Mouse (Mus musculus) limb, embryonic 14.5 days (tissue): Measurements from ENCODE around the gene Baz1b. TPM values are rescaled to one million over a fixed set of nuclear protein-coding genes. Genes with fewer than 3 reads are reported as not detected.
A peak's percentile ranks its signal among the peaks of the same experiment; 100 is the strongest.

Source experiments
- ATAC-seq: fragments of 200-750 bp; cut with Nextera tagmentation; 2 replicates; pipeline ENCODE4 v1.8.0; 2017; ENCODE audit warnings: low read depth, moderate number of reproducible peaks, moderate TSS enrichment; ENCODE audit not compliant: low FRiP score
- DNase-seq: peaks from one replicate; pipeline ENCODE4 v3.0.0-alpha.2; 2015; ENCODE audit warnings: low spot score
- H3K27ac ChIP-seq: fragments of 300-500 bp; sonication (generic); replicated peaks from 2 replicates; pipeline ENCODE4 v1.5.1; 2014; ENCODE audit warnings: low read depth, mild to moderate bottlenecking, low read length, moderate library complexity, mixed read lengths
- H3K27me3 ChIP-seq: fragments of 300-500 bp; sonication (generic); 2 replicates; pipeline ENCODE4 v1.6.1; 2014; ENCODE audit warnings: low read length, mixed read lengths; ENCODE audit not compliant: control insufficient read depth, insufficient read depth
- H3K36me3 ChIP-seq: fragments of 300-500 bp; sonication (generic); 2 replicates; pipeline ENCODE4 v1.6.1; 2014; ENCODE audit warnings: mild to moderate bottlenecking, low read length, moderate library complexity, mixed read lengths; ENCODE audit not compliant: control insufficient read depth, insufficient read depth
- H3K4me1 ChIP-seq: fragments of 300-500 bp; sonication (generic); 2 replicates; pipeline ENCODE4 v1.6.1; 2014; ENCODE audit warnings: antibody characterized with exemption, low read length, mixed read lengths; ENCODE audit not compliant: control insufficient read depth, insufficient read depth
- H3K4me2 ChIP-seq: fragments of 300-500 bp; sonication (generic); replicated peaks from 2 replicates; pipeline ENCODE4 v1.6.1; 2014; ENCODE audit warnings: low read depth, mild to moderate bottlenecking, low read length, moderate library complexity; ENCODE audit not compliant: severe bottlenecking
- H3K4me3 ChIP-seq: fragments of 300-500 bp; sonication (generic); replicated peaks from 2 replicates; pipeline ENCODE4 v1.5.1; 2014; ENCODE audit warnings: low read length
- H3K9ac ChIP-seq: fragments of 300-500 bp; sonication (generic); 2 replicates; pipeline ENCODE4 v1.6.1; 2014; ENCODE audit warnings: mild to moderate bottlenecking, low read depth, low read length, moderate library complexity; ENCODE audit not compliant: severe bottlenecking
- H3K9me3 ChIP-seq: fragments of 300-500 bp; sonication (generic); 2 replicates; pipeline ENCODE4 v1.6.1; 2016; ENCODE audit warnings: low read length; ENCODE audit not compliant: control insufficient read depth
- POLR2A ChIP-seq: fragments of 200-500 bp; IDR thresholded peaks from 2 replicates; pipeline ENCODE4 v1.8.0; 2012; ENCODE audit warnings: inconsistent platforms, mild to moderate bottlenecking, moderate library complexity, borderline replicate concordance; ENCODE audit not compliant: insufficient read depth, insufficient read length; ENCODE audit errors: extremely low read depth
- WGBS: fragments of 180-500 bp; shearing (Covaris S2); extraction: QIAGEN DNeasy Blood & Tissue Kit; methylation state at CpG from one replicate; pipeline ENCODE4 v1.1.7; 2014; 5-methylcytosine and 5-hydroxymethylcytosine counted together
- polyA plus RNA-seq, 2 experiments: library from polyadenylated mRNA; depleted of rRNA in 1 of 2; stranded (reverse) in 1 of 2; unstranded in 1 of 2; fragments of >200 nt; fragmentation: Nextera tagmentation in 1 of 2; extraction: Ambion mirVana in 1 of 2; gene quantifications; 2 replicates each; pipeline versions ENCODE4 v1.2.1 to v1.2.3; 2012 to 2014

The Baz1b gene
- polyA plus RNA-seq, 2 experiments, result 52.3 to 72.7 TPM

- 26% methylated on average over 30 of the region's 30 CpGs for WGBS
- Histone ChIP-seq H3K9me3 (no peaks in the 10 kb centered on the region), H3K27me3 (no peaks in the 10 kb centered on the region), H3K4me1 (peaks cover 16% of the 10 kb centered on the region), H3K27ac (peak overlapping the region; percentile 91), H3K36me3 (no peaks in the 10 kb centered on the region), H3K9ac (peak overlapping the region; percentile 66), H3K4me3 (peak overlapping the region; percentile 16; the same call in 1 of the 2 replicates), H3K4me2 (peak overlapping the region; percentile 44)
- DNase-seq, result peak; percentile 71
- ATAC-seq, result peak; percentile 76
- TF ChIP-seq POLR2A, result no peak
Observed at GRCm38 (mm10) chr5:135258280-135259150, 71.5 kb downstream of the Baz1b start.

- no peaks in the 10 kb centered on the region for H3K36me3 ChIP-seq
- H3K4me1 ChIP-seq, result peaks cover 16% of the 10 kb centered on the region
- peak overlapping the region; percentile 87 for H3K27ac ChIP-seq
- H3K4me3 ChIP-seq, result 0 out of 2 replicates have a peak overlapping the region, but pooled peaks have one; percentile 5
- peak; percentile 65 for DNase-seq
- TF ChIP-seq POLR2A, result no peak
- peak overlapping the region; percentile 31 for H3K9ac ChIP-seq
- WGBS, result 24% methylated on average over 17 of the region's 17 CpGs
- H3K27me3 ChIP-seq, result no peaks in the 10 kb centered on the region
- peak overlapping the region; percentile 18 for H3K4me2 ChIP-seq
- ATAC-seq, result peak; percentile 85
- H3K9me3 ChIP-seq, result no peaks in the 10 kb centered on the region
Observed at GRCm38 (mm10) chr5:135263866-135264503, 76.9 kb downstream of the Baz1b start.

- TF ChIP-seq POLR2A, result no peak
- H3K4me3 ChIP-seq, result no peak overlapping the region
- peak overlapping the region; percentile 31; the same call in 1 of the 2 replicates for H3K9ac ChIP-seq
- H3K36me3 ChIP-seq, result no peaks in the 10 kb centered on the region
- H3K4me2 ChIP-seq, result peak overlapping the region; percentile 18
- H3K9me3 ChIP-seq, result no peaks in the 10 kb centered on the region
- 40% methylated on average over 9 of the region's 9 CpGs for WGBS
- H3K27me3 ChIP-seq, result no peaks in the 10 kb centered on the region
- H3K27ac ChIP-seq, result peak overlapping the region; percentile 87
- ATAC-seq, result peak; percentile 59
- peak; percentile 56 for DNase-seq
- H3K4me1 ChIP-seq, result peaks cover 15% of the 10 kb centered on the region
Observed at GRCm38 (mm10) chr5:135264548-135264947, 77.5 kb downstream of the Baz1b start.

- ATAC-seq, result no peak; the same call in 1 of the 2 replicates
- no peak for DNase-seq
- H3K4me2 ChIP-seq, result no peak overlapping the region
- H3K36me3 ChIP-seq, result no peaks in the 10 kb centered on the region
- H3K27ac ChIP-seq, result peak overlapping the region; percentile 55
- no peak overlapping the region for H3K4me3 ChIP-seq
- WGBS, result 62% methylated on average over 8 of the region's 8 CpGs
- peaks cover 13% of the 10 kb centered on the region for H3K4me1 ChIP-seq
- no peaks in the 10 kb centered on the region for H3K9me3 ChIP-seq
- no peaks in the 10 kb centered on the region for H3K27me3 ChIP-seq
- H3K9ac ChIP-seq, result no peak overlapping the region
- TF ChIP-seq POLR2A, result no peak
Observed at GRCm38 (mm10) chr5:135269451-135269850, 82.4 kb downstream of the Baz1b start.

GRCm38 (mm10) chr5:135270361-135270760, 83.3 kb downstream of the Baz1b start:
- ATAC-seq (no peak), DNase-seq (no peak)
- TF ChIP-seq POLR2A, result no peak
- H3K36me3 ChIP-seq, result no peaks in the 10 kb centered on the region
- no peak overlapping the region for H3K27ac ChIP-seq
- H3K4me1 ChIP-seq, result peaks cover 16% of the 10 kb centered on the region
- H3K9me3 ChIP-seq, result no peaks in the 10 kb centered on the region
- no peak overlapping the region for H3K4me2 ChIP-seq
- WGBS, result 78% methylated on average over 4 of the region's 4 CpGs
- H3K9ac ChIP-seq, result no peak overlapping the region
- H3K4me3 ChIP-seq, result no peak overlapping the region
- no peaks in the 10 kb centered on the region for H3K27me3 ChIP-seq
